Mouse (Mus musculus) heart, postnatal 36 days (tissue): Measurements from ENCODE around the gene Thbd. TPM values are rescaled to one million over a fixed set of nuclear protein-coding genes. Genes with fewer than 3 reads are reported as not detected.

Source experiments
- total RNA-seq, 2 experiments: library from RNA; stranded (reverse); gene quantifications; 2 replicates each; pipeline ENCODE4 v1.2.3; 2021

Gene Thbd
- total RNA-seq, 2 experiments from 2014 or later: 38.4 to 51.7 TPM

Other genes starting within 250 kb of the Thbd start
- 1 to 10 TPM; 1.0 to 1.9 TPM for gene Sstr4, start 12.8 kb downstream of the Thbd start, total RNA-seq
- gene Cd93, start 35.4 kb upstream of the Thbd start, total RNA-seq: 10 to 100 TPM; 65.4 to 68.0 TPM